Mouse (Mus musculus) forebrain, embryonic 16.5 days (tissue): ENCODE measurements around the gene Spata48. TPM values are rescaled to one million over a fixed set of nuclear protein-coding genes. Genes with fewer than 3 reads are reported as not detected.
A peak's percentile ranks its signal among the peaks of the same experiment; 100 is the strongest.

Experiments used
- ATAC-seq: fragments of 200-750 bp; cut with Nextera tagmentation; 2 replicates; pipeline ENCODE4 v1.8.0; 2017; ENCODE audit warnings: mild to moderate bottlenecking, moderate library complexity
- H3K27ac ChIP-seq: fragments of 300-500 bp; sonication (generic); 2 replicates; pipeline ENCODE4 v1.5.1; 2014; ENCODE audit warnings: low read length, control low read depth
- H3K27me3 ChIP-seq: fragments of 300-500 bp; sonication (generic); replicated peaks from 2 replicates; pipeline ENCODE4 v1.6.1; 2014; ENCODE audit warnings: low read length; ENCODE audit not compliant: control insufficient read depth, insufficient read depth
- H3K36me3 ChIP-seq: fragments of 300-500 bp; sonication (generic); 2 replicates; pipeline ENCODE4 v1.6.1; 2014; ENCODE audit not compliant: control insufficient read depth, insufficient read depth
- H3K4me1 ChIP-seq: fragments of 300-500 bp; sonication (generic); replicated peaks from 2 replicates; pipeline ENCODE4 v1.6.1; 2014; ENCODE audit warnings: low read length; ENCODE audit not compliant: control insufficient read depth, insufficient read depth
- H3K4me2 ChIP-seq: fragments of 300-500 bp; sonication (generic); 2 replicates; pipeline ENCODE4 v1.6.1; 2014; ENCODE audit warnings: mild to moderate bottlenecking, low read length, control low read depth
- H3K4me3 ChIP-seq: fragments of 300-500 bp; sonication (generic); replicated peaks from 2 replicates; pipeline ENCODE4 v1.5.1; 2014; ENCODE audit warnings: mild to moderate bottlenecking, low read length, control low read depth
- H3K9ac ChIP-seq: fragments of 300-500 bp; sonication (generic); replicated peaks from 2 replicates; pipeline ENCODE4 v1.6.1; 2014; ENCODE audit warnings: low read depth, low read length, control low read depth
- H3K9me3 ChIP-seq: fragments of 300-500 bp; sonication (generic); 2 replicates; pipeline ENCODE4 v1.6.1; 2016; ENCODE audit warnings: low read length; ENCODE audit not compliant: control insufficient read depth
- WGBS: fragments of 180-500 bp; shearing (Covaris S2); extraction: QIAGEN DNeasy Blood & Tissue Kit; methylation state at CpG from one replicate; pipeline ENCODE4 v1.1.7; 2014; 5-methylcytosine and 5-hydroxymethylcytosine counted together
- polyA plus RNA-seq: library from polyadenylated mRNA; unstranded; fragments of >200 nt; fragmentation: Nextera tagmentation; extraction: Ambion mirVana; gene quantifications from 2 replicates; pipeline ENCODE4 v1.2.1, GENCODE M21; 2015

Spata48 gene
- 0.96 TPM in 1 of 2 replicates, not detected in the other for polyA plus RNA-seq

DNA sequence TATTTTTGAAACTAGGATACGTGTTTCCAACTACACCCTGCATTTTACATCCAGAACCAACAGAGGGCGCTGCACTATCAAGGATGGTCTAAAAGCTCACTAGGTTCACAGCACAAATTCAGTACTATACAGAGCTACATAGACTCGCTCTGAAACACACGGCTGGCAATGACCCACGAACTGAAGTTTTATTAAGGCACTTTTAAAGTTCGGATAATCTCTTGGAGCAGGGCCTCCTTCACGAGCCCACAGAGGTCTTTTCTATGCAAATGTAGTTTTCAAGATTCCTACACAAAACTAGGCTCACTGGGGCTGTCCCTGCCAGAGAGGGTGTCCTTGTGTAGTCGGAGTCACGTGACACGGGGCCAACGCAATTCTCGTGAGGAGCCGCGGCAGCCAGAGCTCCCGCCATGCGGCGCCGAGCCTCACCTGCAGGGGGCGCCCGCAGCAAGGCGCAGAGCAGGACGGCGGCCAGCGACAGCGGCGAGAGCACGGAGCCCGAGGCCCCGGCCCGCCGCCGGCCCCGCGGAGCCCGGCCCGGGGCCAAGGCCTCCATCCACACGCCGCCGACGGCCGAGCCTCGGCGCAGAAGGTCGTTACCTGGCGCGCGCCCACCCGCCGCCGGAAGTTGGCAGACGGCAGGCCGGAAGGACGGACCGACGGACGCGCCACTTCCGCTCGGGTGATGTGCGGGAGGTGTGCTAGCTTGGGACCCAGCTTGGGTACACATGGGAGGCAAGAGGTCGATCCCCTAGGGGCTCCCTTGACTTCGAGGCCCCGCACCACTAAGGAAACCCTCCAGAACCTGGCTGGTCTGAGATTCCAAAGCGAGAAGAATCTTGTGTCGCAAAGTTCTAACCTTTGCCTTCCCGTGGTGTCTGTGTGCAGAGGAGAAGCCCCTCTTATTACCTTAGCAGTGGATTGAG is at the start of gene Spata48, which contains the start of gene Zpbp:
Gene Spata48 (plus strand): TSS at position 460 of the 926 bp plus-strand sequence.
Gene Zpbp (minus strand): TSS at position 774 of the 926 bp plus-strand sequence.
- Histone ChIP-seq H3K9me3 (no peaks in the 10 kb centered on the region), H3K4me2 (peak within 1 kb of the TSS; percentile 64), H3K4me3 (peak within 1 kb of the TSS; percentile 66), H3K36me3 (no peaks in the 10 kb centered on the region), H3K9ac (peak within 1 kb of the TSS; percentile 72), H3K27ac (peak within 1 kb of the TSS; percentile 3; the same call in 1 of the 2 replicates), H3K27me3 (no peaks in the 10 kb centered on the region), H3K4me1 (no peaks in the 10 kb centered on the region)
- WGBS: 2% methylated on average over 63 of the region's 66 CpGs
- ATAC-seq: peak; percentile 96

DNA sequence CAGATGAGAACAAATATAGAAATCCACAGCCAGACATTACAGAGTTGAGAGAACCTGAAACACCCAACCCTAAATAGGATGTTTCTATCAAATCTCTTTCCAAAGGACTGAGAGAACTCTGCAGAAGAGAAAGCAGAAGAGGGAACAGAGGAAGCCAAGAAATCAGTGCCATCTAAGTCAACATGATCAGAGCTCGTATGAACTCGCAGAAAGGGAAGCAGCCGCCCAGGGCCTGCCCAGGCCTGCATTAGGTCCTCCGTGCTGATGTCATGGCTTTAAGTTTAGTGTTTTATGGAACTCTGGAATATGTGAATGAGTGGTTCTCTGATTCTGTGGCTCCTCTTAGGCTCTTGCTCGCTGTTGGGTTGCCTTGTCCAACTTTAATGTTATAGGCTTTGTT is 47.7 kb upstream of the Spata48 start:
- Histone ChIP-seq H3K4me1 (no peaks in the 10 kb centered on the region), H3K9me3 (no peaks in the 10 kb centered on the region), H3K27ac (no peak overlapping the region), H3K9ac (no peak overlapping the region), H3K4me3 (no peak overlapping the region), H3K27me3 (no peaks in the 10 kb centered on the region), H3K36me3 (no peaks in the 10 kb centered on the region), H3K4me2 (no peak overlapping the region)
- no peak for ATAC-seq
- 94% methylated on average over 5 of the region's 5 CpGs for WGBS

DNA sequence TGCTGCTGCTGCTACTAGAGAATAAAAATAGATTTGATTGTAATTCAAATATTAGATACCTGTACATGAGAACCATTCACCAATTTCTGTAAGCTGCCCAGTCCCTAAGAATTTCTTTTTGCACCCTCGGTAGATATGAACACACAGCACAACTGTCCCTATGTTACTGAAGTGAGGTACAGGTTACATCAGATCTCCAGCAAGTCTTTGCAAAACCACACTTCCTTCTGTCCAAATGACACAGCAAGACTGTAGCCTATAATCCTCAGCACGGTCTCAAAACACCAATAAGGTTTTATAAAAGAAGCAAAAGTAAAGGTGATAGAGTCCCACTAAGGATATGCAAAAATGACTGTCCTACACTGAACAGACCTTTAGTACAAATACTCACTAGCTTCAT is 44.5 kb upstream of the Spata48 start:
- Histone ChIP-seq H3K9ac (no peak overlapping the region), H3K4me1 (no peaks in the 10 kb centered on the region), H3K4me2 (no peak overlapping the region), H3K27ac (no peak overlapping the region), H3K36me3 (no peaks in the 10 kb centered on the region), H3K9me3 (no peaks in the 10 kb centered on the region), H3K4me3 (no peak overlapping the region), H3K27me3 (no peaks in the 10 kb centered on the region)
- ATAC-seq: no peak
- WGBS: 85% methylated on average over 2 of the region's 2 CpGs

DNA sequence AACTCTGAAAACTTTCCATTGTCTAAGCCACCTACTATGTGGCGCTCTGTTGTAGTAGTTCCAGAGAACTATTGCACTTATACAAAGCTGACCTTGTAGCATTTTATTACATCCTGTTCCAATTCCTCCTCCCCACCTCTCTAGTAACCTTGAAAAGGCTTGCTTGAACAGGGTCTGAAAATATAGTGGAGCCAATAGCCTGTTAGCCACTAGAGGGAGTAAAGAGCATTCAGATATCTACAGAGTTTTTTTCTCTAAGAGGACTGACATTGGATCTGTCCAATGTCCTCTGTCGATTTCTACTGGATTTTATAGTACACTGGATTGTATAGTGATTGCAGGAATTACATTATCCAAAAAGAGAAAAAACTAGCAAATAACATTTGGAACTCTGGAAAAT is 6.9 kb upstream of the Spata48 start:
- H3K9ac ChIP-seq: no peak overlapping the region
- no peak for ATAC-seq
- no peak overlapping the region for H3K4me3 ChIP-seq
- H3K4me2 ChIP-seq: no peak overlapping the region
- H3K4me1 ChIP-seq: no peaks in the 10 kb centered on the region
- no peaks in the 10 kb centered on the region for H3K27me3 ChIP-seq
- H3K9me3 ChIP-seq: no peaks in the 10 kb centered on the region
- WGBS: 36% methylated on average over 2 of the region's 2 CpGs
- no peak overlapping the region for H3K27ac ChIP-seq
- H3K36me3 ChIP-seq: no peaks in the 10 kb centered on the region

DNA sequence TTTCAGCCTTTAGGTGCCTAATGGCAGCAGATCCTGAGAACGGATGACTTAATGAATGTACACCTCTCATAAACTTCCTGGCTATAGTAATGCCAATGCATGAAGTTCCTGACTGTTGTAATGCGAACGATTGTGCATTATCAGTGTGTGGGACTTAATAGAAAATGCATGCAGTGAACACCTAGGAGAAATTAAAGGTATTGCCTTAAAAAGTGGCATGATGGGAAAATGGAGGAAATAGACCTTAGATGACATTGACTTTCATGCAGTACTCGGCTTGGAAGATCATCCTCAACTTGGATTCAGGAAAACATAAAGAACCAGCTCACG is 632 bp downstream of the Spata48 start:
- Histone ChIP-seq H3K4me3 (peak overlapping the region; percentile 66), H3K9me3 (no peaks in the 10 kb centered on the region), H3K36me3 (no peaks in the 10 kb centered on the region), H3K4me1 (no peaks in the 10 kb centered on the region), H3K4me2 (peak overlapping the region; percentile 64), H3K27ac (no peak overlapping the region), H3K9ac (peak overlapping the region; percentile 72), H3K27me3 (no peaks in the 10 kb centered on the region)
- 84% methylated on average over 5 of the region's 5 CpGs for WGBS
- no peak for ATAC-seq

DNA sequence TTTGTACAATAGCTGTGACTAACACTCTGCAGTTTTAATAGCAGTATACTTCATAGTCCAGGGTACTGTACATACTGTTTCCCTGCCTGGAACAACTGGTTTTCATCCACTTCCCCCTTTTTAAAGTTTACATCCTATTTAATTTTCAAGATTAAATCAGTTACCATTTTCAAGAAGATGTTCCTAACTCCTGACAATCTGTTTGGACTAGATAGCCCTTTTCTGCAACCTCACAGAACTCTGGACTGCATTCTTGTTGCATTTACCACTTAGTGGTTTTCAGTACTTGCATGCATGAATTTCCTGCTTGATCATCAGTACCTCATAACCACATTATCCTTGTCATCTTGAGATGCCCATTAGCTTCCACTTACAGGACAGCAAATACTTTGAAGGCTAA is 7.0 kb downstream of the Spata48 start:
- no peak overlapping the region for H3K4me3 ChIP-seq
- H3K36me3 ChIP-seq: no peaks in the 10 kb centered on the region
- no peak overlapping the region for H3K4me2 ChIP-seq
- H3K4me1 ChIP-seq: no peaks in the 10 kb centered on the region
- no peaks in the 10 kb centered on the region for H3K9me3 ChIP-seq
- H3K9ac ChIP-seq: no peak overlapping the region
- no peaks in the 10 kb centered on the region for H3K27me3 ChIP-seq
- H3K27ac ChIP-seq: no peak overlapping the region
- no peak for ATAC-seq

DNA sequence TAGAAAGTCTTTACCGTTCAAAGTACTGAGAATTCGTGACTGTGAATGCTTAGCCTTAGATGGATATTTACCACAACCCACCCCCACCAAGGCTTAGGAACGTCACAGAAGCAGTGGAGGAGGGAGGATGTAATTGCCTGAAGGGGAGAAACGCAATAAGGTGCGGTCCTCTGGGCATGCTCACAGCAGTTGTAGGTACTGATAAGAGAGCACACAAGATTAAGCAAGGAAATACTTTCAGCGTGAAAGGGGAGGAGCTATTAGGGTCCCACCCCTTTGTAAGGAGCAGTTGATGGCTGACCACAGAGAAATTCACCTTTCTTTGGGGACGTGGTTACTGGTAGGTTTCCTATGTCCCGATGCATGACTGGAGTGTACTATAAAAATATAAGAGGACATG is 22.5 kb downstream of the Spata48 start:
- Histone ChIP-seq H3K4me1 (no peaks in the 10 kb centered on the region), H3K27ac (no peak overlapping the region), H3K9ac (no peak overlapping the region), H3K4me2 (no peak overlapping the region), H3K9me3 (no peaks in the 10 kb centered on the region), H3K27me3 (no peaks in the 10 kb centered on the region), H3K36me3 (no peaks in the 10 kb centered on the region), H3K4me3 (no peak overlapping the region)
- no peak for ATAC-seq
- WGBS: 57% methylated on average over 8 of the region's 8 CpGs

DNA sequence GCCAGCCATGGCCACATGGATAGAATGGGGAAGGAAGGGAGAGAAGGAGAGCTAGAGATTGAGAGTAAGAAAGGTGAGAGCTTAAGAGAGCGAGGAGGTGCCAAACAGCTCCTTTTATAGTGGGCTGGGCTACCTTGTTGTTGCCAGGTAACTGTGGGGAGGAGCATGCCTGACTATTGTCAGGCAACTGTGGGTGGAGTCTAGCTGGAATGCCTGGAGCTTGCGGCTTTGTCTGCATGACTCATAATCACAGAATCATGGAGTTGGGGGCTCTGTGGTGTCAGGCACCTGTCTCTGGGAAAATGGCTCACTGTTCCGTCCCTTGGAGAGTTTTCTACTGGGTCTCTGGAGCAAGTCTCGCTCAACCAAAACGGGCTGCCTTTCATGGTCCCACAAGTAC is 30.1 kb downstream of the Spata48 start:
- ATAC-seq: no peak
- WGBS: 60% methylated on average over 5 of the region's 5 CpGs
- H3K36me3 ChIP-seq: no peaks in the 10 kb centered on the region

DNA sequence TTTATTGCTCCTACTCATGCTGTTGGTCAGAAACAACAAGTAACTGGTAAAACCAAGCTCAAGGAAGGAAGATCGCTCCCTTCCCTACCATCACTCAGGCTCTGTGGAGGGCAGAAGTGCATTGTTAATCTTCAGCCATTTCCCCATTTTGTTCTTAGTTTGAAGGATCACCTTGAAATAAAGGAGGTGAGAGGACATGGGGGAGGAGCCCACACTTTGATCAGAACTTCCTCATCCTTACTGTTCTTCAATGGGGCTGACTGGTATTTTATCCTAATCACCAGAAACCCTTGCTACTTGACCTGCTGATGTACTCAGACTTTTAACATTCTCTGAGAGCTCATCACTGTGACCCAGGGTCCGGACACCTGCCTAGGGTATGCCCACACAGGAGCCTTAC is 33.8 kb downstream of the Spata48 start:
- Histone ChIP-seq H3K27me3 (no peaks in the 10 kb centered on the region), H3K9ac (no peak overlapping the region), H3K4me1 (no peaks in the 10 kb centered on the region), H3K4me3 (no peak overlapping the region), H3K4me2 (no peak overlapping the region), H3K27ac (no peak overlapping the region), H3K9me3 (no peaks in the 10 kb centered on the region), H3K36me3 (no peaks in the 10 kb centered on the region)
- ATAC-seq: no peak
- WGBS: 94% methylated on average over 2 of the region's 2 CpGs

More for the DNA sequence above, 30.1 kb downstream of the Spata48 start:
- Histone ChIP-seq H3K4me1 (no peaks in the 10 kb centered on the region), H3K4me2 (no peak overlapping the region), H3K9ac (no peak overlapping the region), H3K27me3 (no peaks in the 10 kb centered on the region), H3K9me3 (no peaks in the 10 kb centered on the region), H3K27ac (no peak overlapping the region), H3K4me3 (no peak overlapping the region)
